Mouse (Mus musculus) forebrain, embryonic 14.5 days (tissue): ENCODE measurements at regions not wholly inside any gene's neighbourhood (a gene's known extent, or its start where the extent isn't known, plus 50 kb on each side); places are given as distances from the start of the nearest gene placed in this dataset.
A peak's percentile ranks its signal among the peaks of the same experiment; 100 is the strongest.

Experiments used
- ATAC-seq: fragments of 200-750 bp; cut with Nextera tagmentation; 2 replicates; pipeline ENCODE4 v1.8.0; 2017; ENCODE audit warnings: mild to moderate bottlenecking, moderate library complexity
- DNase-seq: peaks from one replicate; pipeline ENCODE4 v3.0.0-alpha.2; 2015; ENCODE audit warnings: low spot score
- H3K27ac ChIP-seq: fragments of 300-500 bp; sonication (generic); 2 replicates; pipeline ENCODE4 v1.5.1; 2014; ENCODE audit warnings: low read depth, mild to moderate bottlenecking, control low read depth, low read length, moderate library complexity
- H3K27me3 ChIP-seq: fragments of 300-500 bp; sonication (generic); replicated peaks from 2 replicates; pipeline ENCODE4 v1.6.1; 2014; ENCODE audit warnings: low read length, control low read depth, mixed read lengths; ENCODE audit not compliant: control insufficient read depth, insufficient read depth
- H3K36me3 ChIP-seq: fragments of 300-500 bp; sonication (generic); 2 replicates; pipeline ENCODE4 v1.6.1; 2014; ENCODE audit warnings: low read length, control low read depth; ENCODE audit not compliant: control insufficient read depth, insufficient read depth
- H3K4me1 ChIP-seq: fragments of 300-500 bp; sonication (generic); 2 replicates; pipeline ENCODE4 v1.6.1; 2014; ENCODE audit warnings: antibody characterized with exemption, low read length, control low read depth; ENCODE audit not compliant: control insufficient read depth, insufficient read depth
- H3K4me2 ChIP-seq: fragments of 300-500 bp; sonication (generic); 2 replicates; pipeline ENCODE4 v1.6.1; 2014; ENCODE audit warnings: mild to moderate bottlenecking, control low read depth, low read length
- H3K4me3 ChIP-seq: fragments of 300-500 bp; sonication (generic); 2 replicates; pipeline ENCODE4 v1.5.1; 2014; ENCODE audit warnings: low read depth, low read length, control low read depth
- H3K9ac ChIP-seq: fragments of 300-500 bp; sonication (generic); 2 replicates; pipeline ENCODE4 v1.6.1; 2014; ENCODE audit warnings: mild to moderate bottlenecking, low read length, control low read depth, moderate library complexity
- H3K9me3 ChIP-seq: fragments of 300-500 bp; sonication (generic); replicated peaks from 2 replicates; pipeline ENCODE4 v1.6.1; 2016; ENCODE audit warnings: low read length, control low read depth, mixed read lengths; ENCODE audit not compliant: control insufficient read depth
- WGBS: fragments of 180-500 bp; shearing (Covaris S2); extraction: QIAGEN DNeasy Blood & Tissue Kit; methylation state at CpG from one replicate; pipeline ENCODE4 v1.1.7; 2014; 5-methylcytosine and 5-hydroxymethylcytosine counted together

GRCm38 (mm10) chr4:72627219-72627930, 225.1 kb downstream of the Aldoart1 start:
- H3K4me2 ChIP-seq: no peak overlapping the region
- 65% methylated on average over 5 of the region's 5 CpGs for WGBS
- H3K27me3 ChIP-seq: no peaks in the 10 kb centered on the region
- H3K4me3 ChIP-seq: no peak overlapping the region
- ATAC-seq (no peak), DNase-seq (no peak)
- no peak overlapping the region for H3K9ac ChIP-seq
- H3K4me1 ChIP-seq: 0 out of 2 replicates have a peak, but pooled peaks cover 3% of the 10 kb centered on the region
- H3K27ac ChIP-seq: no peak overlapping the region
- no peaks in the 10 kb centered on the region for H3K36me3 ChIP-seq
- no peaks in the 10 kb centered on the region for H3K9me3 ChIP-seq

GRCm38 (mm10) chr4:72605107-72605506, 247.3 kb downstream of the Aldoart1 start:
- no peak for ATAC-seq
- Histone ChIP-seq H3K4me2 (no peak overlapping the region), H3K4me1 (no peaks in the 10 kb centered on the region), H3K4me3 (no peak overlapping the region), H3K9me3 (no peaks in the 10 kb centered on the region), H3K27me3 (no peaks in the 10 kb centered on the region), H3K27ac (no peak overlapping the region), H3K36me3 (no peaks in the 10 kb centered on the region), H3K9ac (no peak overlapping the region)
- DNase-seq: peak; percentile 23
- 83% methylated on average over 4 of the region's 4 CpGs for WGBS

- H3K27me3 ChIP-seq: no peaks in the 10 kb centered on the region
- no peak overlapping the region for H3K9ac ChIP-seq
- DNase-seq (peak; percentile 33), ATAC-seq (no peak)
- H3K36me3 ChIP-seq: no peaks in the 10 kb centered on the region
- no peaks in the 10 kb centered on the region for H3K9me3 ChIP-seq
- H3K4me2 ChIP-seq: no peak overlapping the region
- H3K4me3 ChIP-seq: no peak overlapping the region
- no peaks in the 10 kb centered on the region for H3K4me1 ChIP-seq
- H3K27ac ChIP-seq: no peak overlapping the region
- whole genome bisulfite sequencing: 26% methylated on average over 2 of the region's 2 CpGs
These were observed 256.9 kb downstream of the Aldoart1 start for GRCm38 (mm10) chr4:72595494-72595893.

GRCm38 (mm10) chr4:72592129-72592528, 260.3 kb downstream of the Aldoart1 start:
- Histone ChIP-seq H3K9ac (no peak overlapping the region), H3K4me3 (no peak overlapping the region), H3K4me2 (no peak overlapping the region), H3K36me3 (no peaks in the 10 kb centered on the region), H3K9me3 (no peaks in the 10 kb centered on the region), H3K27ac (no peak overlapping the region), H3K4me1 (no peaks in the 10 kb centered on the region), H3K27me3 (no peaks in the 10 kb centered on the region)
- ATAC-seq (no peak), DNase-seq (no peak)
- 50% methylated on average over 1 of the region's 1 CpGs for WGBS

- Histone ChIP-seq H3K4me1 (no peaks in the 10 kb centered on the region), H3K9ac (no peak overlapping the region), H3K27me3 (no peaks in the 10 kb centered on the region), H3K9me3 (no peaks in the 10 kb centered on the region), H3K4me2 (no peak overlapping the region), H3K36me3 (no peaks in the 10 kb centered on the region), H3K27ac (no peak overlapping the region), H3K4me3 (no peak overlapping the region)
- 86% methylated on average over 1 of the region's 1 CpGs for WGBS
- DNase-seq (no peak), ATAC-seq (no peak)
These were observed 277.5 kb downstream of the Aldoart1 start for GRCm38 (mm10) chr4:72574946-72575345.

- Histone ChIP-seq H3K36me3 (no peaks in the 10 kb centered on the region), H3K4me2 (no peak overlapping the region), H3K27ac (no peak overlapping the region), H3K4me3 (no peak overlapping the region), H3K9ac (no peak overlapping the region), H3K9me3 (no peaks in the 10 kb centered on the region), H3K4me1 (no peaks in the 10 kb centered on the region), H3K27me3 (no peaks in the 10 kb centered on the region)
- ATAC-seq: peak; percentile 87
- 18% methylated on average over 2 of the region's 2 CpGs for WGBS
- peak; percentile 80 for DNase-seq
These were observed 280.5 kb downstream of the Aldoart1 start for GRCm38 (mm10) chr4:72571924-72572323.

GRCm38 (mm10) chr4:72565186-72565585, 287.2 kb downstream of the Aldoart1 start:
- no peaks in the 10 kb centered on the region; the same call in 1 of the 2 replicates for H3K4me1 ChIP-seq
- WGBS: 87% methylated on average over 3 of the region's 3 CpGs
- no peak overlapping the region for H3K27ac ChIP-seq
- no peak for ATAC-seq
- H3K4me3 ChIP-seq: no peak overlapping the region
- H3K9me3 ChIP-seq: no peaks in the 10 kb centered on the region
- H3K27me3 ChIP-seq: no peaks in the 10 kb centered on the region
- no peaks in the 10 kb centered on the region for H3K36me3 ChIP-seq
- no peak overlapping the region for H3K9ac ChIP-seq
- H3K4me2 ChIP-seq: no peak overlapping the region
- DNase-seq: no peak

GRCm38 (mm10) chr4:72562909-72563676, 289.3 kb downstream of the Aldoart1 start:
- WGBS: 8% methylated on average over 4 of the region's 4 CpGs
- peak; percentile 70 for DNase-seq
- Histone ChIP-seq H3K27me3 (no peaks in the 10 kb centered on the region), H3K9ac (no peak overlapping the region), H3K4me1 (no peaks in the 10 kb centered on the region; the same call in 1 of the 2 replicates), H3K4me3 (no peak overlapping the region), H3K36me3 (no peaks in the 10 kb centered on the region), H3K27ac (no peak overlapping the region), H3K4me2 (no peak overlapping the region), H3K9me3 (no peaks in the 10 kb centered on the region)
- peak; percentile 82 for ATAC-seq

GRCm38 (mm10) chr4:72554276-72554675, 298.2 kb downstream of the Aldoart1 start:
- ATAC-seq (no peak), DNase-seq (no peak)
- no peak overlapping the region for H3K4me2 ChIP-seq
- no peaks in the 10 kb centered on the region for H3K27me3 ChIP-seq
- H3K36me3 ChIP-seq: no peaks in the 10 kb centered on the region
- H3K4me1 ChIP-seq: no peaks in the 10 kb centered on the region
- no peaks in the 10 kb centered on the region for H3K9me3 ChIP-seq
- no peak overlapping the region for H3K27ac ChIP-seq
- no peak overlapping the region for H3K9ac ChIP-seq
- H3K4me3 ChIP-seq: no peak overlapping the region
